Mouse (Mus musculus) midbrain, embryonic 14.5 days (tissue): ENCODE data around the gene Trip4. TPM values are rescaled to one million over a fixed set of nuclear protein-coding genes. Genes with fewer than 3 reads are reported as not detected.

Experiments
- ATAC-seq: fragments of 200-750 bp; cut with Nextera tagmentation; 2 replicates; pipeline ENCODE4 v1.8.0; 2017; ENCODE audit warnings: moderate number of reproducible peaks, moderate library complexity; ENCODE audit not compliant: low FRiP score, low TSS enrichment
- DNase-seq: peaks from one replicate; pipeline ENCODE4 v3.0.0-alpha.2; 2015
- H3K27ac ChIP-seq: fragments of 300-500 bp; sonication (generic); replicated peaks from 2 replicates; pipeline ENCODE4 v1.5.1; 2014; ENCODE audit warnings: mild to moderate bottlenecking, low read depth, low read length, moderate library complexity
- H3K27me3 ChIP-seq: fragments of 300-500 bp; sonication (generic); 2 replicates; pipeline ENCODE4 v1.6.1; 2014; ENCODE audit warnings: low read length, control low read depth, mixed read lengths; ENCODE audit not compliant: control insufficient read depth, insufficient read depth
- H3K36me3 ChIP-seq: fragments of 300-500 bp; sonication (generic); 2 replicates; pipeline ENCODE4 v1.6.1; 2014; ENCODE audit warnings: low read length, control low read depth; ENCODE audit not compliant: control insufficient read depth, insufficient read depth
- H3K4me1 ChIP-seq: fragments of 300-500 bp; sonication (generic); 2 replicates; pipeline ENCODE4 v1.6.1; 2014; ENCODE audit warnings: mild to moderate bottlenecking, antibody characterized with exemption, low read length, control low read depth; ENCODE audit not compliant: control insufficient read depth, insufficient read depth
- H3K4me2 ChIP-seq: fragments of 300-500 bp; sonication (generic); 2 replicates; pipeline ENCODE4 v1.6.1; 2014; ENCODE audit warnings: mild to moderate bottlenecking, low read length, moderate library complexity
- H3K4me3 ChIP-seq: fragments of 300-500 bp; sonication (generic); replicated peaks from 2 replicates; pipeline ENCODE4 v1.5.1; 2014; ENCODE audit warnings: low read depth, low read length
- H3K9ac ChIP-seq: fragments of 300-500 bp; sonication (generic); replicated peaks from 2 replicates; pipeline ENCODE4 v1.6.1; 2014; ENCODE audit warnings: mild to moderate bottlenecking, low read length, moderate library complexity
- H3K9me3 ChIP-seq: fragments of 300-500 bp; sonication (generic); 2 replicates; pipeline ENCODE4 v1.6.1; 2016; ENCODE audit warnings: low read length, control low read depth, mixed read lengths; ENCODE audit not compliant: control insufficient read depth
- WGBS: fragments of 180-500 bp; shearing (Covaris S2); extraction: QIAGEN DNeasy Blood & Tissue Kit; methylation state at CpG from one replicate; pipeline ENCODE4 v1.1.7; 2014; 5-methylcytosine and 5-hydroxymethylcytosine counted together
- polyA plus RNA-seq: library from polyadenylated mRNA; unstranded; fragments of >200 nt; fragmentation: Nextera tagmentation; extraction: Ambion mirVana; gene quantifications from 2 replicates; pipeline ENCODE4 v1.2.1, GENCODE M21; 2014

The Trip4 gene
- polyA plus RNA-seq, 1 experiment from 2014 or later = 38.8 TPM

GRCm38 (mm10) chr9:65909301-65909801, 757 bp upstream of the Trip4 start:
- H3K4me2 ChIP-seq = peak overlapping the region; percentile 73
- no peaks in the 10 kb centered on the region for H3K27me3 ChIP-seq
- H3K4me1 ChIP-seq = peaks cover 12% of the 10 kb centered on the region; the same call in 1 of the 2 replicates
- ATAC-seq (peak; percentile 18), DNase-seq (peak; percentile 47)
- WGBS = under 1% methylated on average over 33 of the region's 34 CpGs
- peak overlapping the region; percentile 85 for H3K4me3 ChIP-seq
- no peaks in the 10 kb centered on the region for H3K9me3 ChIP-seq
- peak overlapping the region; percentile 78 for H3K9ac ChIP-seq
- no peaks in the 10 kb centered on the region for H3K36me3 ChIP-seq
- peak overlapping the region; percentile 87 for H3K27ac ChIP-seq

GRCm38 (mm10) chr9:65903419-65903818, 5.2 kb downstream of the Trip4 start:
- ATAC-seq (no peak), DNase-seq (no peak)
- Histone ChIP-seq H3K9me3 (no peaks in the 10 kb centered on the region), H3K9ac (no peak overlapping the region), H3K27me3 (no peaks in the 10 kb centered on the region), H3K27ac (no peak overlapping the region), H3K4me1 (peaks cover 5% of the 10 kb centered on the region; the same call in 1 of the 2 replicates), H3K4me2 (no peak overlapping the region), H3K36me3 (no peaks in the 10 kb centered on the region), H3K4me3 (no peak overlapping the region)

GRCm38 (mm10) chr9:65902879-65903278, 5.7 kb downstream of the Trip4 start:
- Histone ChIP-seq H3K4me3 (no peak overlapping the region), H3K9ac (no peak overlapping the region), H3K4me2 (no peak overlapping the region), H3K27ac (no peak overlapping the region), H3K36me3 (no peaks in the 10 kb centered on the region), H3K4me1 (peaks cover 2% of the 10 kb centered on the region; the same call in 1 of the 2 replicates), H3K9me3 (no peaks in the 10 kb centered on the region), H3K27me3 (no peaks in the 10 kb centered on the region)
- no peak for ATAC-seq
- DNase-seq = no peak
- 93% methylated on average over 3 of the region's 3 CpGs for WGBS

- H3K4me2 ChIP-seq = no peak overlapping the region
- ATAC-seq = no peak
Measured at GRCm38 (mm10) chr9:65896977-65897376, 11.6 kb downstream of the Trip4 start.

GRCm38 (mm10) chr9:65891126-65891525, 17.5 kb downstream of the Trip4 start:
- no peak for ATAC-seq
- WGBS = 3% methylated on average over 5 of the region's 5 CpGs

More at GRCm38 (mm10) chr9:65896977-65897376, 11.6 kb downstream of the Trip4 start:
- Histone ChIP-seq H3K4me3 (no peak overlapping the region), H3K27ac (no peak overlapping the region), H3K4me1 (no peaks in the 10 kb centered on the region), H3K9ac (no peak overlapping the region), H3K27me3 (no peaks in the 10 kb centered on the region), H3K36me3 (peaks cover 3% of the 10 kb centered on the region; the same call in 1 of the 2 replicates), H3K9me3 (no peaks in the 10 kb centered on the region)
- WGBS = 91% methylated on average over 2 of the region's 2 CpGs
- no peak for DNase-seq

GRCm38 (mm10) chr9:65890143-65890628, 18.4 kb downstream of the Trip4 start, which contains the start of gene Pclaf:
Gene Pclaf, plus strand, starts transcription at chr9:65890237.
- DNase-seq = peak; percentile 88
- Histone ChIP-seq H3K27me3 (no peaks in the 10 kb centered on the region), H3K4me1 (peaks cover 15% of the 10 kb centered on the region; the same call in 1 of the 2 replicates), H3K4me2 (peak within 1 kb of the TSS; percentile 72), H3K9ac (peak within 1 kb of the TSS; percentile 34), H3K4me3 (peak within 1 kb of the TSS; percentile 39), H3K27ac (no peak within 1 kb of the TSS), H3K9me3 (no peaks in the 10 kb centered on the region), H3K36me3 (0 out of 2 replicates have a peak, but pooled peaks cover under 1% of the 10 kb centered on the region)
- peak; percentile 67 for ATAC-seq
- WGBS = under 1% methylated on average over 21 of the region's 21 CpGs

More at GRCm38 (mm10) chr9:65891126-65891525, 17.5 kb downstream of the Trip4 start:
- Histone ChIP-seq H3K9me3 (no peaks in the 10 kb centered on the region), H3K9ac (no peak overlapping the region), H3K27ac (no peak overlapping the region), H3K4me2 (peak overlapping the region; percentile 72), H3K4me1 (peaks cover 15% of the 10 kb centered on the region; the same call in 1 of the 2 replicates), H3K27me3 (no peaks in the 10 kb centered on the region), H3K36me3 (0 out of 2 replicates have a peak, but pooled peaks cover 3% of the 10 kb centered on the region), H3K4me3 (peak overlapping the region; percentile 39; the same call in 1 of the 2 replicates)
- DNase-seq = no peak

GRCm38 (mm10) chr9:65884564-65885315, 23.9 kb downstream of the Trip4 start:
- under 1% methylated on average over 37 of the region's 37 CpGs for WGBS
- peak; percentile 94 for DNase-seq

GRCm38 (mm10) chr9:65859656-65860055, 48.9 kb downstream of the Trip4 start:
- DNase-seq (no peak), ATAC-seq (no peak)
- no peaks in the 10 kb centered on the region for H3K4me1 ChIP-seq
- WGBS = 61% methylated on average over 1 of the region's 1 CpGs
- H3K9ac ChIP-seq = no peak overlapping the region
- H3K4me2 ChIP-seq = no peak overlapping the region
- H3K4me3 ChIP-seq = no peak overlapping the region
- peaks cover 42% of the 10 kb centered on the region for H3K36me3 ChIP-seq
- no peaks in the 10 kb centered on the region for H3K9me3 ChIP-seq
- H3K27ac ChIP-seq = no peak overlapping the region
- H3K27me3 ChIP-seq = no peaks in the 10 kb centered on the region

More at GRCm38 (mm10) chr9:65884564-65885315, 23.9 kb downstream of the Trip4 start:
- no peaks in the 10 kb centered on the region for H3K9me3 ChIP-seq
- H3K36me3 ChIP-seq = peaks cover 7% of the 10 kb centered on the region; the same call in 1 of the 2 replicates
- no peaks in the 10 kb centered on the region for H3K27me3 ChIP-seq
- H3K27ac ChIP-seq = peak overlapping the region; percentile 65
- peaks cover 7% of the 10 kb centered on the region for H3K4me1 ChIP-seq
- H3K4me2 ChIP-seq = peak overlapping the region; percentile 74
- peak; percentile 80; the same call in 1 of the 2 replicates for ATAC-seq
- H3K4me3 ChIP-seq = peak overlapping the region; percentile 57
- H3K9ac ChIP-seq = peak overlapping the region; percentile 71
